Mouse (Mus musculus): ENCODE measurements at regions not wholly inside any gene's neighbourhood (a gene's known extent, or its start where the extent isn't known, plus 50 kb on each side); places are given as distances from the start of the nearest gene placed in this dataset.
A peak's percentile ranks its signal among the peaks of the same experiment; 100 is the strongest.

DNA sequence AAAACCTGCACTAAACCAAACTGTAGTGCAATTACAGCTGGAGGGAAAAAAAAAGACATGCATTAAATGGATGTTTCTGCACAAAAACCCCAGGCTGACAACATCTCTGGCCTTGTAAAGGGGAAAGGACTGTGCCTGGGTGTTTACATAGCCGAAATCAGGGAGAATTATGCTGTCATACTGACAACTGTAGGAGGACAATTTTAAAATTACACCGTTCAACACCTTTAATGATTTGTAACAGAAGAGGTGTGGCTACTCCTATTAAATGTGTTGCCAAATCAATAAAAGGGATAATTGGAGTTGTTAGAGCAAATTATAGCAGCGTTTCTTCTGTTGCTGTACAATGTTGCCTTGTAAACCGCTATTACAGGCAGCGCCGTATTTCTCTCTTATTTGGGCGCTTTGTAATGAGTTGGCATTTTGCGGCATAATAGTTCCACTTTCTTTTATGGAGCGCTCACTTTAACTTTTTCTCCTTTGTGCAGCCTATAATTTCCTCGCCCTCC, 111.0 kb downstream of the Mrm1 start:
- H3K9ac ChIP-seq (ENCODE audit: insufficient read depth, low read depth, low read length, poor library complexity, severe bottlenecking): no peak overlapping the region
- DNase-seq (ENCODE audit: low read depth, low spot score): no peak
- H3K4me3 ChIP-seq (ENCODE audit: insufficient read depth in 1 of 2, low read depth in 1 of 2, low read length in 2 of 2, poor library complexity in 1 of 2, severe bottlenecking in 1 of 2): no peak overlapping the region
- H3K4me1 ChIP-seq (ENCODE audit: control insufficient read depth in 2 of 2, insufficient read depth in 2 of 2, low read length in 2 of 2, poor library complexity in 1 of 2): peaks cover 2 to 9% of the 10 kb centered on the region in 2 experiments; a peak in 2 of 4 replicates
- H3K27ac ChIP-seq (ENCODE audit: insufficient read depth, low read depth, low read length, poor library complexity, severe bottlenecking): no peak overlapping the region
- no peaks in the 10 kb centered on the region for H3K9me3 ChIP-seq (ENCODE audit: control insufficient read depth, insufficient read depth, low read depth, low read length)
- H3K36me3 ChIP-seq (ENCODE audit: control insufficient read depth, insufficient read depth, low read length, poor library complexity, severe bottlenecking): no peaks in the 10 kb centered on the region
- TF ChIP-seq ZNF384 (IDR thresholded peaks at IDR 0.05; ENCODE audit: low read depth, low read length): no peak
- no peak for TF ChIP-seq CHD2 (IDR thresholded peaks at IDR 0.05; ENCODE audit: low read depth, low read length)
- TF ChIP-seq MAFK (IDR thresholded peaks at IDR 0.05; ENCODE audit: insufficient read depth, low read depth, low read length): no peak
- in situ Hi-C loops (cut with MboI; ENCODE audit: low sequenced_read_pairs in 2 of 2, unreplicated experiment in 2 of 2): no loop called here

DNA sequence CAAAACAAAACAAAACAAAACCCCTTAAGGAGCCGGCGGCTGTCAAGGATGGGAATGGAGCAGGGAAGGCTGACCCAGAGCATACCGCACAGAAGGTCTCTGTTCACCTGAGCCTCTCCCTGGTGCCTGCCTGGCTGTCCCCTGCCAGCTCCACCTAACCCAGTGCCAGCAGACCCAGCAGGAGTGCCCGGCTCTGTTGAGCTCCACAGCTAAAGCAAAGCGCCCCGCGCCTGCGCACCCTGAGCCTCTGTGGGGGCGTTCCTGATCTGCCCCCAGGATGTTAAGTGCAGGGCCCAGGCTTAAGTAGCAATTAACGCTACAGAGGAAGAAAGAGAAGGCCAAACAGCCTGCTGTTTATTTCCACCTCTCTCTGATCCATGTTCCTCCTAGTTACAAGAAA, 111.5 kb downstream of the Mrm1 start:
- 0 out of 2 replicates have a peak overlapping the region, but pooled peaks have one; percentile 38 for H3K9ac ChIP-seq (ENCODE audit: insufficient read depth, low read depth, low read length, poor library complexity, severe bottlenecking)

DNA sequence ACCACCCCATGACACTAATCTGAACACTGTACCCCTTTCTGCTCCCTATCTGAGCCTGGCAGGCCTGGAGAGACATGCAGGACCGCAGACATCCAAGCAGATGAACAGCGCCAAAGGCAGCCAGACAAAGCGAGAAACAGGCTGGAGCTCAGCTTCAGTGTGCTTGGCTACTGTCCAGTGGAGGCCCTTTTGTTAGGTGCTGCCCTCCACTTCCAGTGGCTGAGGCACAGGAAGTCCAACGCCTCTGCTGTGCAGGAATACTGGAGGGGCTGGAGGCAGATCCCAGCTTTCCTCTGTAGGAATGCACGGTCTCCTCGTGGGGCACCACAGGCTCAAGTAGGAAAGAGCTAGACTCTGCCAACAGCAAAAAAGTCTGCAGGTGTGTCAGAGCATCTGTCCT, 112.6 kb downstream of the Mrm1 start:
- Histone ChIP-seq H3K9me3 (ENCODE audit: control insufficient read depth, insufficient read depth, low read depth, low read length) (no peaks in the 10 kb centered on the region), H3K27ac (ENCODE audit: insufficient read depth, low read depth, low read length, poor library complexity, severe bottlenecking) (no peak overlapping the region), H3K4me1 (ENCODE audit: control insufficient read depth in 2 of 2, insufficient read depth in 2 of 2, low read length in 2 of 2, poor library complexity in 1 of 2) (peaks cover 2 to 9% of the 10 kb centered on the region in 2 experiments; a peak in 2 of 4 replicates), H3K9ac (ENCODE audit: insufficient read depth, low read depth, low read length, poor library complexity, severe bottlenecking) (no peak overlapping the region), H3K36me3 (ENCODE audit: control insufficient read depth, insufficient read depth, low read length, poor library complexity, severe bottlenecking) (no peaks in the 10 kb centered on the region), H3K4me3 (ENCODE audit: insufficient read depth in 1 of 2, low read depth in 1 of 2, low read length in 2 of 2, poor library complexity in 1 of 2, severe bottlenecking in 1 of 2) (no peak overlapping the region)
- DNase-seq (ENCODE audit: low read depth, low spot score): no peak
- TF ChIP-seq HCFC1 (IDR thresholded peaks at IDR 0.05; ENCODE audit: borderline replicate concordance, insufficient read depth, low read length) (no peak), ZC3H11A (IDR thresholded peaks at IDR 0.05; ENCODE audit: borderline replicate concordance, low read depth, low read length) (no peak), MAFK (IDR thresholded peaks at IDR 0.05; ENCODE audit: insufficient read depth, low read depth, low read length) (no peak), CHD2 (IDR thresholded peaks at IDR 0.05; ENCODE audit: low read depth, low read length) (no peak), ZNF384 (IDR thresholded peaks at IDR 0.05; ENCODE audit: low read depth, low read length) (no peak)
- in situ Hi-C loops (cut with MboI; ENCODE audit: low sequenced_read_pairs in 2 of 2, unreplicated experiment in 2 of 2): no loop called here

More for the DNA sequence above, 111.5 kb downstream of the Mrm1 start:
- Histone ChIP-seq H3K4me1 (ENCODE audit: control insufficient read depth in 2 of 2, insufficient read depth in 2 of 2, low read length in 2 of 2, poor library complexity in 1 of 2) (peaks cover 2 to 9% of the 10 kb centered on the region in 2 experiments; a peak in 2 of 4 replicates), H3K4me3 (ENCODE audit: insufficient read depth in 1 of 2, low read depth in 1 of 2, low read length in 2 of 2, poor library complexity in 1 of 2, severe bottlenecking in 1 of 2) (peak overlapping the region; percentile 38 to 46), H3K9me3 (ENCODE audit: control insufficient read depth, insufficient read depth, low read depth, low read length) (no peaks in the 10 kb centered on the region), H3K36me3 (ENCODE audit: control insufficient read depth, insufficient read depth, low read length, poor library complexity, severe bottlenecking) (no peaks in the 10 kb centered on the region), H3K27ac (ENCODE audit: insufficient read depth, low read depth, low read length, poor library complexity, severe bottlenecking) (no peak overlapping the region)
- in situ Hi-C loops (cut with MboI; ENCODE audit: low sequenced_read_pairs in 2 of 2, unreplicated experiment in 2 of 2): no loop called here
- no peak for DNase-seq (ENCODE audit: low read depth, low spot score)
- TF ChIP-seq MAFK (IDR thresholded peaks at IDR 0.05; ENCODE audit: insufficient read depth, low read depth, low read length) (no peak), ZC3H11A (IDR thresholded peaks at IDR 0.05; ENCODE audit: borderline replicate concordance, low read depth, low read length) (no peak)

DNA sequence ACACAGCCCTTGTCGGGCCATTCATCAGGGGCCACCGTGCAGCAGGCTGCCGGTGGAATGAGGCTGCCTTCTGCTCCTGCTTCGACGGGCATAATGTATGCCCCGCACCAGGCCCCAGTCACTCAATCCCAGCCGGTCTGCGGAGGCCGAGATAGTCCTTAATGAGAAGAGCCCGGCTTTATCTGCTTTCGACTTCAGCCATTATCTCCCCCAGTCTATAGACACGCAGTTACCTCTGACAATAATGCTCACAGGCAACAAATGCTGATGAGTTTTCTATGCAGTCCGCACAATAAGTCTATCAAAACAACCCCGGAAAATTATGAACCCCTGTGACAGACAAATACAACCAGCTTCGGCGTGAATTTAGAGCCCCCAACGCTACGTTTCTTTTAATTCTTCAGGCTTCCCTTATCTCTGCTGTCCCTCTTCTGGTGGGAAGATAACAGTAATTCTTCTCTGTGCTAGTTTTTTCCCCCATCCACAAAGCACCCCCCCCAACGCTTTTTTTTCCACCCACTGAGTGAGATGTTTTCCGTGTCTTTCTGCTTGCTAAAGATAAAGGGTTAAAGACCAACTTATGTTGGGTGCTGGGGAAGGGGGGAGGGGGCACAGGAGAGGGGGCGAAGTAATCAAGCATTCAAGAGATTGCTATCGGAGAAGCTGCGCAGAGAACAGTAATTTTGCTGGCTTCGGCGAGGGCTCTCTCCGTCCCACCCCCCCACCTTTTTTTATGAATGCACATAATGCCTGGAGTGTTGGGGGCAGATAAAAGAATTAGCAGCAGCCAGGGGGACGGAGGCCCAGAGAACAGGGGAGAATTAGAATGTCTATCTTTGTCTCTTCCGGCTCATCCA, 117.8 kb downstream of the Mrm1 start:
- peaks cover 5 to 15% of the 10 kb centered on the region in 2 experiments for H3K4me1 ChIP-seq (ENCODE audit: control insufficient read depth in 2 of 2, insufficient read depth in 2 of 2, low read length in 2 of 2, poor library complexity in 1 of 2)
- no peak for DNase-seq (ENCODE audit: low read depth, low spot score)
- no peak overlapping the region for H3K9ac ChIP-seq (ENCODE audit: insufficient read depth, low read depth, low read length, poor library complexity, severe bottlenecking)
- no peaks in the 10 kb centered on the region for H3K9me3 ChIP-seq (ENCODE audit: control insufficient read depth, insufficient read depth, low read depth, low read length)
- TF ChIP-seq ZC3H11A (IDR thresholded peaks at IDR 0.05; ENCODE audit: borderline replicate concordance, low read depth, low read length): no peak
- no peak for TF ChIP-seq HCFC1 (IDR thresholded peaks at IDR 0.05; ENCODE audit: borderline replicate concordance, insufficient read depth, low read length)
- TF ChIP-seq ZNF384 (IDR thresholded peaks at IDR 0.05; ENCODE audit: low read depth, low read length): no peak
- TF ChIP-seq MAFK (IDR thresholded peaks at IDR 0.05; ENCODE audit: insufficient read depth, low read depth, low read length): no peak
- TF ChIP-seq CHD2 (IDR thresholded peaks at IDR 0.05; ENCODE audit: low read depth, low read length): no peak
- H3K27ac ChIP-seq (ENCODE audit: insufficient read depth, low read depth, low read length, poor library complexity, severe bottlenecking): no peak overlapping the region
- H3K36me3 ChIP-seq (ENCODE audit: control insufficient read depth, insufficient read depth, low read length, poor library complexity, severe bottlenecking): no peaks in the 10 kb centered on the region
- in situ Hi-C loops (cut with MboI; ENCODE audit: low sequenced_read_pairs in 2 of 2, unreplicated experiment in 2 of 2): no loop called here
- H3K4me3 ChIP-seq (ENCODE audit: insufficient read depth in 1 of 2, low read depth in 1 of 2, low read length in 2 of 2, poor library complexity in 1 of 2, severe bottlenecking in 1 of 2): no peak overlapping the region
